Mouse (Mus musculus): Measurements from ENCODE around the gene Prkca.

DNA sequence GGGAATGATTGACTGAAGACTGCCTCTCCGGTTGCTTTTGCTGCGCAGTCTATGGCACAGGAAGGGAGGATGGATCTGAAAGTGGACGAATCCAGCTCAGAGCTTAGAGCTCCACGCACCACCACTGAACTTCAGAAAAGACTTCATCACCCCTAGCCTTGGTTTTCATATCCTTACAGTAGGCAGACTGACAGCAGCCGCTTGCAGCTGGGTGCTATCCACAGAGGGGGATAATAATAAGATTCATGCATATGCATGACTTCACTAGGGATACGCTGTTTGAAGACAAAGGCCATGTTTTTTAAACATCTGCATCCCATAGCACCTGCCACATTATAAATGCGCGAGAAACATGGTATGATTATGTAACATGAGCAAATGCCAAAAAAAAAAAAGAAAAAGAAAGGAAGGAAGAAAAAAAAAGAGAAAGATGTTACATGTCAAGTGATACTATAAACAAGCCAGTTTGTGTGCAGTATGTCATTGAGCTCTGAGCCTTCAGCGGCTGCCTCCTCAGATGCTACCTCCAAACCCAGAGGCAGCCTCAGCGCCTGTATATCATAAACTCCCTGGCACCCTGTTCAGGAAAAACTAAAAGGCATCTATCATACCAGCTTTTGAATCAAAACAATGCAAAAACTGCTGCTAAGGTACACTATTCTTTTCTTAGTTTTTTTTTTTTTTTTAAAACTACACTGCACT lies 162.6 kb downstream of the Prkca start:
- no peak for TF ChIP-seq POLR2A (IDR thresholded peaks at IDR 0.05; ENCODE audit: borderline replicate concordance, insufficient read depth, low read length)
- no peak for TF ChIP-seq CTCF (IDR thresholded peaks at IDR 0.05; ENCODE audit: borderline replicate concordance, insufficient read depth, low read depth, low read length)

All from cerebellum, adult 2 months (tissue).